Mouse (Mus musculus) heart, embryonic 15.5 days (tissue): Measurements from ENCODE around the gene Ssbp3. TPM values are rescaled to one million over a fixed set of nuclear protein-coding genes. Genes with fewer than 3 reads are reported as not detected.

Source experiments
- ATAC-seq: fragments of 200-750 bp; cut with Nextera tagmentation; replicated peaks from 2 replicates; pipeline ENCODE4 v1.8.0; 2017; ENCODE audit warnings: low read depth, moderate TSS enrichment; ENCODE audit not compliant: insufficient number of reproducible peaks, insufficient read depth, low FRiP score
- H3K27ac ChIP-seq: fragments of 300-500 bp; sonication (generic); 2 replicates; pipeline ENCODE4 v1.5.1; 2015; ENCODE audit warnings: mild to moderate bottlenecking, inconsistent platforms
- H3K27me3 ChIP-seq: fragments of 300-500 bp; sonication (generic); 2 replicates; pipeline ENCODE4 v1.6.1; 2015; ENCODE audit warnings: inconsistent platforms
- H3K36me3 ChIP-seq: fragments of 300-500 bp; sonication (generic); 2 replicates; pipeline ENCODE4 v1.6.1; 2015; ENCODE audit warnings: mild to moderate bottlenecking, inconsistent platforms
- H3K4me1 ChIP-seq: fragments of 300-500 bp; sonication (generic); replicated peaks from 2 replicates; pipeline ENCODE4 v1.6.1; 2015; ENCODE audit warnings: inconsistent platforms
- H3K4me2 ChIP-seq: fragments of 300-500 bp; sonication (generic); 2 replicates; pipeline ENCODE4 v1.6.1; 2015; ENCODE audit warnings: inconsistent platforms, mild to moderate bottlenecking, moderate library complexity
- H3K4me3 ChIP-seq: fragments of 300-500 bp; sonication (generic); 2 replicates; pipeline ENCODE4 v1.5.1; 2015; ENCODE audit warnings: mild to moderate bottlenecking, inconsistent platforms
- H3K9ac ChIP-seq: fragments of 300-500 bp; sonication (generic); 2 replicates; pipeline ENCODE4 v1.6.1; 2015; ENCODE audit warnings: mild to moderate bottlenecking, inconsistent platforms
- H3K9me3 ChIP-seq: fragments of 300-500 bp; sonication (generic); replicated peaks from 2 replicates; pipeline ENCODE4 v1.6.1; 2016; ENCODE audit warnings: inconsistent platforms
- WGBS: fragments of 180-500 bp; shearing (Covaris S2); methylation state at CpG from one replicate; pipeline ENCODE4 v1.1.7; 2015; ENCODE audit warnings: mixed read lengths; 5-methylcytosine and 5-hydroxymethylcytosine counted together
- polyA plus RNA-seq: library from polyadenylated mRNA; unstranded; fragments of >200 nt; fragmentation: Nextera tagmentation; extraction: Ambion mirVana; gene quantifications from 2 replicates; pipeline ENCODE4 v1.2.1, GENCODE M21; 2015

Gene Ssbp3
- polyA plus RNA-seq, 1 experiment from 2014 or later, result 53.3 TPM

GRCm38 (mm10) chr4:106989226-106989983, 78.9 kb downstream of the Ssbp3 start:
- no peaks in the 10 kb centered on the region for H3K27me3 ChIP-seq
- no peak for ATAC-seq
- H3K4me2 ChIP-seq, result no peak overlapping the region
- no peaks in the 10 kb centered on the region for H3K9me3 ChIP-seq
- H3K4me1 ChIP-seq, result peaks cover 46% of the 10 kb centered on the region
- H3K4me3 ChIP-seq, result no peak overlapping the region
- H3K9ac ChIP-seq, result no peak overlapping the region
- H3K27ac ChIP-seq, result no peak overlapping the region
- H3K36me3 ChIP-seq, result no peaks in the 10 kb centered on the region
- WGBS, result 55% methylated on average over 10 of the region's 10 CpGs

- H3K27ac ChIP-seq, result no peak overlapping the region
- H3K4me1 ChIP-seq, result peaks cover 41% of the 10 kb centered on the region
- ATAC-seq, result no peak
- H3K36me3 ChIP-seq, result no peaks in the 10 kb centered on the region
- no peak overlapping the region for H3K4me3 ChIP-seq
- H3K27me3 ChIP-seq, result no peaks in the 10 kb centered on the region
- no peak overlapping the region for H3K4me2 ChIP-seq
- H3K9ac ChIP-seq, result no peak overlapping the region
- 90% methylated on average over 5 of the region's 5 CpGs for WGBS
- H3K9me3 ChIP-seq, result no peaks in the 10 kb centered on the region
These were observed 82.6 kb downstream of the Ssbp3 start for GRCm38 (mm10) chr4:106993053-106993452.

GRCm38 (mm10) chr4:106994252-106994651, 83.8 kb downstream of the Ssbp3 start:
- H3K27me3 ChIP-seq, result no peaks in the 10 kb centered on the region
- ATAC-seq, result no peak
- H3K4me1 ChIP-seq, result peaks cover 36% of the 10 kb centered on the region
- no peak overlapping the region for H3K4me2 ChIP-seq
- no peaks in the 10 kb centered on the region for H3K9me3 ChIP-seq
- WGBS, result 77% methylated on average over 5 of the region's 5 CpGs
- no peak overlapping the region for H3K9ac ChIP-seq
- no peak overlapping the region for H3K4me3 ChIP-seq
- H3K36me3 ChIP-seq, result no peaks in the 10 kb centered on the region
- H3K27ac ChIP-seq, result 0 out of 2 replicates have a peak overlapping the region, but pooled peaks have one; percentile 0

GRCm38 (mm10) chr4:106995069-106995468, 84.6 kb downstream of the Ssbp3 start:
- Histone ChIP-seq H3K4me1 (peaks cover 39% of the 10 kb centered on the region), H3K27ac (no peak overlapping the region)
- WGBS, result 87% methylated on average over 6 of the region's 6 CpGs

GRCm38 (mm10) chr4:106995513-106995912, 85.0 kb downstream of the Ssbp3 start:
- 63% methylated on average over 5 of the region's 5 CpGs for WGBS

More at GRCm38 (mm10) chr4:106995069-106995468, 84.6 kb downstream of the Ssbp3 start:
- no peaks in the 10 kb centered on the region for H3K9me3 ChIP-seq
- no peaks in the 10 kb centered on the region for H3K27me3 ChIP-seq
- H3K9ac ChIP-seq, result no peak overlapping the region
- no peak overlapping the region for H3K4me2 ChIP-seq
- ATAC-seq, result no peak
- H3K4me3 ChIP-seq, result no peak overlapping the region
- no peaks in the 10 kb centered on the region for H3K36me3 ChIP-seq

GRCm38 (mm10) chr4:106996305-106997076, 86.0 kb downstream of the Ssbp3 start:
- H3K27ac ChIP-seq, result no peak overlapping the region; the same call in 1 of the 2 replicates
- H3K9me3 ChIP-seq, result no peaks in the 10 kb centered on the region
- H3K36me3 ChIP-seq, result no peaks in the 10 kb centered on the region
- peak; percentile 40; the same call in 1 of the 2 replicates for ATAC-seq
- no peak overlapping the region for H3K4me2 ChIP-seq
- H3K27me3 ChIP-seq, result no peaks in the 10 kb centered on the region
- H3K4me3 ChIP-seq, result no peak overlapping the region
- H3K4me1 ChIP-seq, result peaks cover 45% of the 10 kb centered on the region
- H3K9ac ChIP-seq, result no peak overlapping the region
- WGBS, result 31% methylated on average over 13 of the region's 13 CpGs

More at GRCm38 (mm10) chr4:106995513-106995912, 85.0 kb downstream of the Ssbp3 start:
- H3K9ac ChIP-seq, result no peak overlapping the region
- H3K27me3 ChIP-seq, result no peaks in the 10 kb centered on the region
- H3K36me3 ChIP-seq, result no peaks in the 10 kb centered on the region
- H3K4me1 ChIP-seq, result peaks cover 39% of the 10 kb centered on the region
- H3K4me2 ChIP-seq, result no peak overlapping the region
- H3K4me3 ChIP-seq, result no peak overlapping the region
- ATAC-seq, result no peak
- H3K27ac ChIP-seq, result no peak overlapping the region
- H3K9me3 ChIP-seq, result no peaks in the 10 kb centered on the region

GRCm38 (mm10) chr4:107001259-107001810, 90.8 kb downstream of the Ssbp3 start:
- Histone ChIP-seq H3K9me3 (no peaks in the 10 kb centered on the region), H3K4me2 (no peak overlapping the region), H3K4me1 (peaks cover 51% of the 10 kb centered on the region), H3K9ac (no peak overlapping the region), H3K27ac (no peak overlapping the region), H3K4me3 (no peak overlapping the region), H3K36me3 (no peaks in the 10 kb centered on the region), H3K27me3 (no peaks in the 10 kb centered on the region)
- no peak for ATAC-seq
- WGBS, result 38% methylated on average over 5 of the region's 5 CpGs

- no peak overlapping the region for H3K27ac ChIP-seq
- H3K27me3 ChIP-seq, result no peaks in the 10 kb centered on the region
- H3K4me3 ChIP-seq, result no peak overlapping the region
- H3K4me1 ChIP-seq, result peaks cover 45% of the 10 kb centered on the region
- H3K9me3 ChIP-seq, result no peaks in the 10 kb centered on the region
- H3K36me3 ChIP-seq, result no peaks in the 10 kb centered on the region
- ATAC-seq, result no peak
- no peak overlapping the region for H3K9ac ChIP-seq
- H3K4me2 ChIP-seq, result no peak overlapping the region
- WGBS, result 78% methylated on average over 14 of the region's 14 CpGs
These were observed 91.5 kb downstream of the Ssbp3 start for GRCm38 (mm10) chr4:107001916-107002488.

GRCm38 (mm10) chr4:107002517-107003165, 92.1 kb downstream of the Ssbp3 start:
- Histone ChIP-seq H3K9ac (no peak overlapping the region), H3K4me1 (peaks cover 41% of the 10 kb centered on the region)
- 60% methylated on average over 11 of the region's 11 CpGs for WGBS

GRCm38 (mm10) chr4:107003199-107003598, 92.7 kb downstream of the Ssbp3 start:
- 61% methylated on average over 2 of the region's 2 CpGs for WGBS
- Histone ChIP-seq H3K4me1 (peaks cover 41% of the 10 kb centered on the region), H3K4me3 (no peak overlapping the region), H3K9me3 (no peaks in the 10 kb centered on the region), H3K4me2 (no peak overlapping the region), H3K27ac (no peak overlapping the region), H3K36me3 (no peaks in the 10 kb centered on the region), H3K9ac (no peak overlapping the region), H3K27me3 (no peaks in the 10 kb centered on the region)
- no peak for ATAC-seq

More at GRCm38 (mm10) chr4:107002517-107003165, 92.1 kb downstream of the Ssbp3 start:
- H3K27ac ChIP-seq, result no peak overlapping the region
- no peaks in the 10 kb centered on the region for H3K36me3 ChIP-seq
- no peak overlapping the region for H3K4me2 ChIP-seq
- no peak overlapping the region for H3K4me3 ChIP-seq
- ATAC-seq, result no peak
- no peaks in the 10 kb centered on the region for H3K9me3 ChIP-seq
- H3K27me3 ChIP-seq, result no peaks in the 10 kb centered on the region

- Histone ChIP-seq H3K27ac (no peak overlapping the region), H3K9ac (no peak overlapping the region), H3K9me3 (no peaks in the 10 kb centered on the region), H3K4me1 (peaks cover 41% of the 10 kb centered on the region), H3K4me3 (no peak overlapping the region), H3K4me2 (no peak overlapping the region), H3K36me3 (no peaks in the 10 kb centered on the region), H3K27me3 (no peaks in the 10 kb centered on the region)
- 78% methylated on average over 3 of the region's 3 CpGs for WGBS
- ATAC-seq, result no peak
These were observed 93.3 kb downstream of the Ssbp3 start for GRCm38 (mm10) chr4:107003786-107004185.
